Mouse (Mus musculus) spleen, adult 2 months (tissue): ENCODE data around the gene Irx6.

ENCODE experiments used
- CTCF ChIP-seq: fragments of 200-500 bp; IDR thresholded peaks from 2 replicates; pipeline ENCODE4 v1.5.1; 2011; ENCODE audit warnings: mild to moderate bottlenecking, inconsistent platforms; ENCODE audit not compliant: insufficient read depth, insufficient read length, insufficient replicate concordance; ENCODE audit errors: extremely low read depth
- POLR2A ChIP-seq: fragments of 200-500 bp; IDR thresholded peaks from 2 replicates; pipeline ENCODE4 v1.6.1; 2011; ENCODE audit warnings: low read depth, low read length, inconsistent platforms

GRCm38 (mm10) chr8:92698411-92698810 lies 24.3 kb downstream of the Irx6 start:
- TF ChIP-seq POLR2A (no peak), CTCF (no peak)
